Mouse (Mus musculus): ENCODE data around the gene Entpd2.

GRCm38 (mm10) chr2:25423626-25424025 is 28.0 kb downstream of the Entpd2 start:
- TF ChIP-seq CTCF (IDR thresholded peaks at IDR 0.05; ENCODE audit: control insufficient read depth, insufficient read depth, insufficient read length) (no peak), USF1 (IDR thresholded peaks at IDR 0.05; ENCODE audit: low read depth) (no peak), MAX (IDR thresholded peaks at IDR 0.05) (no peak), FOSL1 (IDR thresholded peaks at IDR 0.05; ENCODE audit: insufficient read depth, low read length, poor library complexity, severe bottlenecking) (no peak), CEBPB (IDR thresholded peaks at IDR 0.05; ENCODE audit: low read depth) (no peak), MYOD1 (IDR thresholded peaks at IDR 0.05; ENCODE audit: control insufficient read depth, insufficient read length, low read depth) (no peak)

Measured in C2C12 (cell line).